Mouse (Mus musculus): Measurements from ENCODE around the gene Wrap53. TPM values are rescaled to one million over a fixed set of nuclear protein-coding genes. Genes with fewer than 3 reads are reported as not detected.

Gene Wrap53
- polyA plus RNA-seq, 1 experiment from 2014 or later, result 37.8 TPM

GRCm38 (mm10) chr11:69554539-69555140 is 25.4 kb downstream of the Wrap53 start:
- Histone ChIP-seq H3K4me3 (ENCODE audit: low read depth, low read length) (no peak overlapping the region), H3K4me2 (replicated peaks; ENCODE audit: low read depth, low read length) (no peak overlapping the region), H3K9ac (ENCODE audit: low read depth, low read length) (no peak overlapping the region), H3K27me3 (ENCODE audit: control insufficient read depth, insufficient read depth, low read length) (no peaks in the 10 kb centered on the region), H3K27ac (ENCODE audit: low read depth, low read length) (no peak overlapping the region), H3K4me1 (replicated peaks; ENCODE audit: control insufficient read depth, insufficient read depth, low read length) (peaks cover 27% of the 10 kb centered on the region), H3K36me3 (ENCODE audit: control insufficient read depth, insufficient read depth, low read length) (0 out of 2 replicates have a peak, but pooled peaks cover 4% of the 10 kb centered on the region), H3K9me3 (ENCODE audit: control insufficient read depth, low read length) (no peaks in the 10 kb centered on the region)
- WGBS, result 87% methylated on average over 5 of the region's 5 CpGs
- DNase-seq (ENCODE audit: low spot score) (no peak), ATAC-seq (ENCODE audit: low FRiP score) (no peak)

GRCm38 (mm10) chr11:69553341-69553721 is 26.7 kb downstream of the Wrap53 start:
- Histone ChIP-seq H3K27ac (ENCODE audit: low read depth, low read length) (peak overlapping the region; percentile 89), H3K4me1 (replicated peaks; ENCODE audit: control insufficient read depth, insufficient read depth, low read length) (peaks cover 31% of the 10 kb centered on the region), H3K9me3 (ENCODE audit: control insufficient read depth, low read length) (no peaks in the 10 kb centered on the region), H3K4me2 (replicated peaks; ENCODE audit: low read depth, low read length) (peak overlapping the region; percentile 37), H3K36me3 (ENCODE audit: control insufficient read depth, insufficient read depth, low read length) (0 out of 2 replicates have a peak, but pooled peaks cover 4% of the 10 kb centered on the region), H3K9ac (ENCODE audit: low read depth, low read length) (peak overlapping the region; percentile 38; the same call in 1 of the 2 replicates), H3K27me3 (ENCODE audit: control insufficient read depth, insufficient read depth, low read length) (no peaks in the 10 kb centered on the region), H3K4me3 (ENCODE audit: low read depth, low read length) (no peak overlapping the region)
- peak; percentile 46 for DNase-seq (ENCODE audit: low spot score)
- ATAC-seq (ENCODE audit: low FRiP score), result no peak; the same call in 1 of the 2 replicates
- WGBS, result 11% methylated on average over 2 of the region's 2 CpGs

GRCm38 (mm10) chr11:69552622-69553340 is 27.3 kb downstream of the Wrap53 start:
- DNase-seq (ENCODE audit: low spot score) (peak; percentile 90), ATAC-seq (ENCODE audit: low FRiP score) (peak; percentile 87)
- 9% methylated on average over 14 of the region's 14 CpGs for WGBS
- Histone ChIP-seq H3K4me2 (replicated peaks; ENCODE audit: low read depth, low read length) (peak overlapping the region; percentile 37), H3K27me3 (ENCODE audit: control insufficient read depth, insufficient read depth, low read length) (no peaks in the 10 kb centered on the region), H3K9me3 (ENCODE audit: control insufficient read depth, low read length) (no peaks in the 10 kb centered on the region), H3K36me3 (ENCODE audit: control insufficient read depth, insufficient read depth, low read length) (0 out of 2 replicates have a peak, but pooled peaks cover 4% of the 10 kb centered on the region), H3K27ac (ENCODE audit: low read depth, low read length) (peak overlapping the region; percentile 89), H3K4me1 (replicated peaks; ENCODE audit: control insufficient read depth, insufficient read depth, low read length) (peaks cover 30% of the 10 kb centered on the region), H3K4me3 (ENCODE audit: low read depth, low read length) (no peak overlapping the region), H3K9ac (ENCODE audit: low read depth, low read length) (peak overlapping the region; percentile 38; the same call in 1 of the 2 replicates)

- Histone ChIP-seq H3K4me2 (replicated peaks; ENCODE audit: low read depth, low read length) (no peak overlapping the region), H3K27ac (ENCODE audit: low read depth, low read length) (no peak overlapping the region), H3K4me3 (ENCODE audit: low read depth, low read length) (no peak overlapping the region), H3K9me3 (ENCODE audit: control insufficient read depth, low read length) (no peaks in the 10 kb centered on the region), H3K36me3 (ENCODE audit: control insufficient read depth, insufficient read depth, low read length) (0 out of 2 replicates have a peak, but pooled peaks cover 4% of the 10 kb centered on the region), H3K27me3 (ENCODE audit: control insufficient read depth, insufficient read depth, low read length) (no peaks in the 10 kb centered on the region), H3K4me1 (replicated peaks; ENCODE audit: control insufficient read depth, insufficient read depth, low read length) (peaks cover 26% of the 10 kb centered on the region), H3K9ac (ENCODE audit: low read depth, low read length) (no peak overlapping the region)
- WGBS, result 49% methylated on average over 4 of the region's 4 CpGs
- ATAC-seq (ENCODE audit: low FRiP score), result no peak
- DNase-seq (ENCODE audit: low spot score), result no peak
Measured at GRCm38 (mm10) chr11:69551310-69551709, 28.7 kb downstream of the Wrap53 start.

GRCm38 (mm10) chr11:69549060-69549656 is 30.9 kb downstream of the Wrap53 start, which contains the start of gene Dnah2:
Gene Dnah2, minus strand, starts transcription at chr11:69549110.
- DNase-seq (ENCODE audit: low spot score) (no peak), ATAC-seq (ENCODE audit: low FRiP score) (no peak)
- Histone ChIP-seq H3K4me3 (ENCODE audit: low read depth, low read length) (no peak within 1 kb of the TSS), H3K36me3 (ENCODE audit: control insufficient read depth, insufficient read depth, low read length) (no peaks in the 10 kb centered on the region), H3K27ac (ENCODE audit: low read depth, low read length) (0 out of 2 replicates have a peak within 1 kb of the TSS, but pooled peaks have one; percentile 18), H3K4me2 (replicated peaks; ENCODE audit: low read depth, low read length) (no peak within 1 kb of the TSS), H3K9ac (ENCODE audit: low read depth, low read length) (no peak within 1 kb of the TSS), H3K4me1 (replicated peaks; ENCODE audit: control insufficient read depth, insufficient read depth, low read length) (peaks cover 31% of the 10 kb centered on the region), H3K9me3 (ENCODE audit: control insufficient read depth, low read length) (no peaks in the 10 kb centered on the region), H3K27me3 (ENCODE audit: control insufficient read depth, insufficient read depth, low read length) (no peaks in the 10 kb centered on the region)
- 37% methylated on average over 12 of the region's 12 CpGs for WGBS

- peak; percentile 68 for DNase-seq (ENCODE audit: low spot score)
- WGBS, result 5% methylated on average over 15 of the region's 15 CpGs
- ATAC-seq (ENCODE audit: low FRiP score), result no peak
Measured at GRCm38 (mm10) chr11:69547071-69547470, 33.0 kb downstream of the Wrap53 start.

GRCm38 (mm10) chr11:69546423-69547053 is 33.5 kb downstream of the Wrap53 start:
- no peaks in the 10 kb centered on the region for H3K9me3 ChIP-seq (ENCODE audit: control insufficient read depth, low read length)
- peaks cover 20% of the 10 kb centered on the region for H3K4me1 ChIP-seq (replicated peaks; ENCODE audit: control insufficient read depth, insufficient read depth, low read length)
- peak overlapping the region; percentile 91 for H3K4me2 ChIP-seq (replicated peaks; ENCODE audit: low read depth, low read length)
- ATAC-seq (ENCODE audit: low FRiP score), result peak; percentile 73
- H3K9ac ChIP-seq (ENCODE audit: low read depth, low read length), result peak overlapping the region; percentile 74
- no peaks in the 10 kb centered on the region for H3K36me3 ChIP-seq (ENCODE audit: control insufficient read depth, insufficient read depth, low read length)
- WGBS, result under 1% methylated on average over 44 of the region's 44 CpGs
- H3K4me3 ChIP-seq (ENCODE audit: low read depth, low read length), result peak overlapping the region; percentile 41
- H3K27ac ChIP-seq (ENCODE audit: low read depth, low read length), result peak overlapping the region; percentile 89
- no peaks in the 10 kb centered on the region for H3K27me3 ChIP-seq (ENCODE audit: control insufficient read depth, insufficient read depth, low read length)
- DNase-seq (ENCODE audit: low spot score), result peak; percentile 85

More at GRCm38 (mm10) chr11:69547071-69547470, 33.0 kb downstream of the Wrap53 start:
- Histone ChIP-seq H3K4me1 (replicated peaks; ENCODE audit: control insufficient read depth, insufficient read depth, low read length) (peaks cover 20% of the 10 kb centered on the region), H3K4me2 (replicated peaks; ENCODE audit: low read depth, low read length) (peak overlapping the region; percentile 91), H3K27ac (ENCODE audit: low read depth, low read length) (peak overlapping the region; percentile 89), H3K9me3 (ENCODE audit: control insufficient read depth, low read length) (no peaks in the 10 kb centered on the region), H3K4me3 (ENCODE audit: low read depth, low read length) (peak overlapping the region; percentile 41), H3K36me3 (ENCODE audit: control insufficient read depth, insufficient read depth, low read length) (no peaks in the 10 kb centered on the region), H3K27me3 (ENCODE audit: control insufficient read depth, insufficient read depth, low read length) (no peaks in the 10 kb centered on the region), H3K9ac (ENCODE audit: low read depth, low read length) (peak overlapping the region; percentile 74)

- WGBS, result 13% methylated on average over 7 of the region's 7 CpGs
Measured at GRCm38 (mm10) chr11:69545957-69546356, 34.1 kb downstream of the Wrap53 start.

More at GRCm38 (mm10) chr11:69545957-69546356, 34.1 kb downstream of the Wrap53 start:
- Histone ChIP-seq H3K9ac (ENCODE audit: low read depth, low read length) (peak overlapping the region; percentile 74), H3K4me2 (replicated peaks; ENCODE audit: low read depth, low read length) (peak overlapping the region; percentile 91), H3K36me3 (ENCODE audit: control insufficient read depth, insufficient read depth, low read length) (no peaks in the 10 kb centered on the region), H3K4me3 (ENCODE audit: low read depth, low read length) (peak overlapping the region; percentile 41), H3K4me1 (replicated peaks; ENCODE audit: control insufficient read depth, insufficient read depth, low read length) (peaks cover 20% of the 10 kb centered on the region), H3K27ac (ENCODE audit: low read depth, low read length) (peak overlapping the region; percentile 89), H3K9me3 (ENCODE audit: control insufficient read depth, low read length) (no peaks in the 10 kb centered on the region), H3K27me3 (ENCODE audit: control insufficient read depth, insufficient read depth, low read length) (no peaks in the 10 kb centered on the region)
- peak; percentile 56 for DNase-seq (ENCODE audit: low spot score)
- peak; percentile 11; the same call in 1 of the 2 replicates for ATAC-seq (ENCODE audit: low FRiP score)

Data from hindbrain, embryonic 11.5 days (tissue).